Mouse (Mus musculus) myocyte (in vitro differentiated cells): ENCODE measurements around the gene Ahcyl2. TPM values are rescaled to one million over a fixed set of nuclear protein-coding genes. Genes with fewer than 3 reads are reported as not detected.

Experiments
- H3K27me3 ChIP-seq: one replicate; pipeline ENCODE4 v1.6.1; 2011; ENCODE audit not compliant: control insufficient read depth, insufficient read depth, insufficient read length
- H3K36me3 ChIP-seq: one replicate; pipeline ENCODE4 v1.6.1; 2011; ENCODE audit not compliant: control insufficient read depth, insufficient read depth
- H3K4me2 ChIP-seq: one replicate; pipeline ENCODE4 v1.6.1; 2011; ENCODE audit warnings: low read depth, control low read depth
- H3K4me3 ChIP-seq: one replicate; pipeline ENCODE4 v1.5.1; 2011; ENCODE audit warnings: mild to moderate bottlenecking, control low read depth, moderate library complexity
- H3K79me2 ChIP-seq: one replicate; pipeline ENCODE4 v1.6.1; 2011; ENCODE audit not compliant: control insufficient read depth, insufficient read depth
- H3ac ChIP-seq: one replicate; pipeline ENCODE4 v1.6.1; 2011; ENCODE audit not compliant: control insufficient read depth, insufficient read length
- CEBPB ChIP-seq: IDR thresholded peaks from 2 replicates; pipeline ENCODE4 v1.6.1; 2011; ENCODE audit warnings: mild to moderate bottlenecking, moderate library complexity; ENCODE audit not compliant: poor library complexity, insufficient read depth, severe bottlenecking
- E2F4 ChIP-seq: IDR thresholded peaks from one replicate; pipeline ENCODE4 v1.6.1; 2011; ENCODE audit warnings: mild to moderate bottlenecking, control low read depth, moderate library complexity; ENCODE audit not compliant: insufficient read depth
- MAX ChIP-seq: IDR thresholded peaks from one replicate; pipeline ENCODE4 v1.6.1; 2011; ENCODE audit warnings: low read depth, mild to moderate bottlenecking, control low read depth
- MYOD1 ChIP-seq, 3 experiments: IDR thresholded peaks; one replicate each; pipeline ENCODE4 v1.6.1; 2011; ENCODE audit warnings: control low read depth in 2 of 3, low read depth in 2 of 3, mild to moderate bottlenecking in 2 of 3, moderate library complexity in 1 of 3; ENCODE audit not compliant: insufficient read length in 2 of 3, control insufficient read depth in 1 of 3
- MYOG ChIP-seq, 3 experiments: IDR thresholded peaks; one replicate each; pipeline ENCODE4 v1.6.1; 2011; ENCODE audit warnings: control low read depth in 2 of 3, low read depth in 2 of 3, mild to moderate bottlenecking in 2 of 3; ENCODE audit not compliant: insufficient read length in 2 of 3, control insufficient read depth in 1 of 3, insufficient read depth in 1 of 3
- POLR2A ChIP-seq: IDR thresholded peaks from one replicate; pipeline ENCODE4 v1.6.1; 2011; ENCODE audit warnings: low read depth, mild to moderate bottlenecking, control low read depth, moderate library complexity; ENCODE audit not compliant: insufficient read length
- POLR2AphosphoS2 ChIP-seq: IDR thresholded peaks from one replicate; pipeline ENCODE4 v1.6.1; 2011; ENCODE audit warnings: low read depth, control low read depth; ENCODE audit not compliant: insufficient read length
- REST ChIP-seq: IDR thresholded peaks from one replicate; pipeline ENCODE4 v1.6.1; 2011; ENCODE audit warnings: mild to moderate bottlenecking, control low read depth, moderate library complexity; ENCODE audit not compliant: insufficient read depth, insufficient read length
- SRF ChIP-seq: IDR thresholded peaks from one replicate; pipeline ENCODE4 v1.6.1; 2011; ENCODE audit warnings: low read depth; ENCODE audit not compliant: control insufficient read depth, insufficient read length
- TCF12 ChIP-seq: IDR thresholded peaks from one replicate; pipeline ENCODE4 v1.6.1; 2011; ENCODE audit warnings: mild to moderate bottlenecking, control low read depth; ENCODE audit not compliant: poor library complexity, insufficient read depth, severe bottlenecking
- TCF3 ChIP-seq: IDR thresholded peaks from one replicate; pipeline ENCODE4 v1.6.1; 2011; ENCODE audit warnings: low read depth, control low read depth; ENCODE audit not compliant: insufficient read length
- USF1 ChIP-seq: IDR thresholded peaks from one replicate; pipeline ENCODE4 v1.6.1; 2011; ENCODE audit warnings: low read depth, mild to moderate bottlenecking, control low read depth, moderate library complexity
- polyA plus RNA-seq: library from polyadenylated mRNA; unstranded; fragments of >200 nt; fragmentation: generic; extraction: Trizol; gene quantifications from one replicate; pipeline ENCODE4 v1.2.1, GENCODE M21; 2012; ENCODE audit warnings: missing spikeins

The Ahcyl2 gene
- polyA plus RNA-seq, 1 experiment: 10.1 TPM

DNA sequence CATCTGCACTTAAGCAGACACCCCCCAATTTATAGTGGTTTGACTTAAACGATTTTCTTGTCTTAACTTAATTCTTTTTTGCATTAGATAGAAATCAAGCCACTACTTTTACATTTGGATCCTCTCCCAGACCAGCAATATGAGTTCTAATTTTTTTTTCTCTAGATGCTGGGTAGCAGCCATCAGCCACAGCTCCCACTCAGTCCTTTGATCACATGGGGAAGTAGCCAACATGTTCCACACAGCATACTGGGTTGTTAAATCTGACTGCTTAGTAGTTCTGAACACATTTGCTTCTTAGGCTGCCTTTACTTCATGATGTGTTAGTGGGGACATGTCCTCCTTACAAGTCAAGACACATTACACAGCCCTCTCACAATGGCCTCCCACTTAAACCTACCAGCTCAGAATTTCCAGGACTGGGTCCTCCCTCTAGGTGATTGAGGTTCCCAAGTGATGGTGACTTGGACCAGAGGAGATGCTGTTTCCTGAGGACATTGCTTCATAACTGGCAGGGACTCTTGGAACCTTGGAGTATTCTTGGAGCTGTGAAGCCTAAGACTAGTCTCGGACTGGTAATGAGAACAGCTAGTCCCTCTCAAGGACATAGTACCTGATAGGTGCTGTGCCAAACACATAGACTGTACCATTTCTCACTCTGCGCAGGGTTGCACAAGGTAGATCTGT is 16.2 kb upstream of the Ahcyl2 start:
- H3K4me2 ChIP-seq: no peak overlapping the region
- TF ChIP-seq E2F4 (no peak), USF1 (no peak), REST (no peak), MYOG (IDR thresholded peaks at IDR 0.05; ENCODE audit: control insufficient read depth in 1 of 3, insufficient read depth in 1 of 3, insufficient read length in 2 of 3, low read depth in 2 of 3) (no peak), SRF (no peak), MAX (no peak), POLR2A (no peak), MYOD1 (IDR thresholded peaks at IDR 0.05; ENCODE audit: control insufficient read depth in 1 of 3, insufficient read length in 2 of 3, low read depth in 2 of 3) (no peak), POLR2AphosphoS2 (no peak), TCF12 (no peak)
- H3K36me3 ChIP-seq: peaks cover 8% of the 10 kb centered on the region
- H3ac ChIP-seq: no peak overlapping the region
- no peaks in the 10 kb centered on the region for H3K27me3 ChIP-seq
- no peaks in the 10 kb centered on the region for H3K79me2 ChIP-seq
- H3K4me3 ChIP-seq: no peak overlapping the region

DNA sequence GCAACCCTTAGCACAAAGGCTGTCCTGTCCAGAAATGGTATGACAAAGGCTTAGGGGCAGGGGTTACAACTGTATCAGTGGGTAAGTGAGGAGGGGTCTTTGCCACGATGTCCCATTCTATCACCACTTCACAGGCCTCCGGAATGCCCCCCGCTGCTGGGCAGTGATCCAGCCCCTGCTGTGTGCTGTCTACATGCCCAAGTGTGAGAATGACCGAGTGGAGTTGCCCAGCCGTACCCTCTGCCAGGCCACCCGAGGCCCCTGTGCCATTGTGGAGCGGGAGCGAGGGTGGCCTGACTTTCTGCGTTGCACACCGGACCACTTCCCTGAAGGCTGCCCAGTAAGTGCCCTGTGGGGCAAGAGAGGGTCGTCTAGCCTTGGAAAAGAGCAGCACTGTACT is 14.5 kb upstream of the Ahcyl2 start:
- no peak for TF ChIP-seq USF1
- TF ChIP-seq E2F4: no peak
- no peak for TF ChIP-seq REST
- no peak for TF ChIP-seq POLR2A
- TF ChIP-seq MAX: no peak
- no peak for TF ChIP-seq TCF12
- no peak for TF ChIP-seq CEBPB
- TF ChIP-seq POLR2AphosphoS2: no peak
- no peak overlapping the region for H3K4me2 ChIP-seq
- H3K79me2 ChIP-seq: no peaks in the 10 kb centered on the region
- H3K36me3 ChIP-seq: peaks cover 8% of the 10 kb centered on the region
- no peak overlapping the region for H3K4me3 ChIP-seq
- no peak overlapping the region for H3ac ChIP-seq
- no peaks in the 10 kb centered on the region for H3K27me3 ChIP-seq

DNA sequence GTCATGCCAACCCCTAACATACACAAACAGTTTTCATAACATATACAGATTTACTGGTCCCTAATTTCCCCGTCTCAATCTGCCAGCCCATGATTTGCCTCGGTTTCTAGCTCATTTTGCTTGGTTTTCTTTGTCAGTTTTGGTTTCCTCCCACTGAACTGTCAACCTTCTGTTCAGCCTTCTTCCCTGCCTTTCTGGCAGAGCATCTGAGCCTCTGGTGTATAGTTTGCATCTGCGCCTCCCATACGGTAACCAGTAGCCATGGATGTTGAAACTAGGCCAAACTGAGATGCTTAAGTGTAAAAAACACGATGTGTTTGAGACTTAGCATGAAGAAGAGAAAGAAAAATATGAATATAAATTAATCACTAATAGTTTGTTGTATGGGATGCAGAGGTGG is 11.8 kb upstream of the Ahcyl2 start:
- Histone ChIP-seq H3K4me2 (no peak overlapping the region), H3K79me2 (no peaks in the 10 kb centered on the region), H3K4me3 (no peak overlapping the region), H3ac (no peak overlapping the region), H3K27me3 (no peaks in the 10 kb centered on the region), H3K36me3 (peaks cover 8% of the 10 kb centered on the region)
- TF ChIP-seq TCF12 (no peak), E2F4 (no peak), MYOD1 (IDR thresholded peaks at IDR 0.05; ENCODE audit: control insufficient read depth in 1 of 3, insufficient read length in 2 of 3, low read depth in 2 of 3) (no peak), TCF3 (no peak), POLR2AphosphoS2 (no peak), REST (no peak), MYOG (IDR thresholded peaks at IDR 0.05; ENCODE audit: control insufficient read depth in 1 of 3, insufficient read depth in 1 of 3, insufficient read length in 2 of 3, low read depth in 2 of 3) (no peak), USF1 (no peak), POLR2A (no peak)

DNA sequence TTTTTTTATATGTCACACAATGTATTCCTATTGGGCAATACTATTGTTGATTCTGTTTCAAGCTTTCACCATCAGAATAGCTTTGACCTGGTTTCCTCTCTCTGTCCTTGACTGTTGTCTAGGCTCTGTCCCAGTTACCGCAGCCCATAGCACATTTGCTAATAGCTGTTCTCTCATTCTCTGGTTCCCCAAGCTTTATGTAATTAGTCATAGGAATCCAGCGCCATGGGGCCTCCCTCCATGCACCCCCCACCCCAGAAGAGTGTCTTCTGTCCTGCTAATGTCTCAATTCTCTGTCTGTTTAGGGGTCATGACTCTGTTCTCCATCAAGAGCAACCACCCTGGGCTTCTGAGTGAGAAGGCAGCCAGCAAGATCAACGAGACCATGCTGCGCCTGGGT is 11.3 kb upstream of the Ahcyl2 start:
- H3K4me2 ChIP-seq: no peak overlapping the region

DNA sequence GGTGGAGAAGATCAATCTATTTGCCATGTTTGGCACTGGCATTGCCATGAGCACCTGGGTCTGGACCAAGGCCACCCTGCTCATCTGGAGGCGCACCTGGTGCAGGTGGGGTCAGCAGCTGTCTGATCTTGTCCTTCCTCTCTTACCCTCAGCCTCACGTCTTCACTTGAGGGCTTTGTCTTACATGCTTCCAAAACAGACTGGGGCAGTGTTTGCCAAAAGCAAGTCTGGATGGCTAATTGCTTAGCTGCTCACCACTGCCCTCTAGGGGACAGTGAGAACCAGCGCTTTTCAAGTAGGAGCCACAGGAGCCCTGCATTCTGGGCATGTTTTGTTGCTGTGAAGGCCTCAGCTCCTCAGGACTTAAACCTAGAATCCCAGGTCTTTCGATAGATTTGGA is 9.4 kb upstream of the Ahcyl2 start:
- Histone ChIP-seq H3ac (no peak overlapping the region), H3K79me2 (no peaks in the 10 kb centered on the region), H3K27me3 (no peaks in the 10 kb centered on the region), H3K4me2 (no peak overlapping the region), H3K36me3 (peaks cover 8% of the 10 kb centered on the region), H3K4me3 (no peak overlapping the region)
- TF ChIP-seq USF1: no peak

More for the DNA sequence above, 11.3 kb upstream of the Ahcyl2 start:
- H3K36me3 ChIP-seq: peaks cover 8% of the 10 kb centered on the region
- TF ChIP-seq REST (no peak), TCF12 (no peak), USF1 (no peak), POLR2AphosphoS2 (no peak), MAX (no peak)
- H3K27me3 ChIP-seq: no peaks in the 10 kb centered on the region
- H3ac ChIP-seq: no peak overlapping the region
- H3K79me2 ChIP-seq: no peaks in the 10 kb centered on the region
- H3K4me3 ChIP-seq: no peak overlapping the region
